Mouse (Mus musculus): ENCODE data around the gene Hbb-bs. TPM values are rescaled to one million over a fixed set of nuclear protein-coding genes. Genes with fewer than 3 reads are reported as not detected.
"Not testable (repeated sequence)": the region's sequence is repeated elsewhere in the genome, so short reads cannot be mapped to it uniquely, and the experiment has no call there.

Gene Hbb-bs
- polyA plus RNA-seq, 1 experiment from 2014 or later: 3,022 TPM

- 40% methylated on average over 1 of the region's 1 CpGs for WGBS
- H3K36me3 ChIP-seq: no peaks in the 10 kb centered on the region
These were observed 16.6 kb downstream of the Hbb-bs start for GRCm38 (mm10) chr7:103811223-103811845.

DNA sequence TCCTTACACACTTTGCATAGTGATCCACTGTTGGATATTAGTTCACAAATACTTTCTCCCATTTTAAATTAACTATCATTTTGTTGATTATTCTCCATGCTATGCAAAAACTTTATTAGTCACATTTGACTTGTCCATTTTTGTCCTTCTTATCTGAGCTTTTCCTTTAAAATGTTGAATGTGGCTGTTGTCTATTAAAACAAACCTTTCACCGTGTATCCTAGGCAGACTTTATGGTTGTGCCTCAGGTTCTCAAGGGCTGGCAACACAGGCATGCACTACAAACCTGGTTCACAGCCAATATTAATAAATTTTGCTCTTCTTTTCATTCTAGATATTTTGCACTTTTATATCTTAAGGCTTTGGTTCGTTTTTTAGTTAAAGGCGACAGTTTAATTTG, 17.1 kb downstream of the Hbb-bs start:
- no peak for ATAC-seq (ENCODE audit: insufficient number of reproducible peaks, low FRiP score)
- Histone ChIP-seq H3K36me3 (no peaks in the 10 kb centered on the region), H3K27me3 (replicated peaks) (no peaks in the 10 kb centered on the region), H3K4me2 (no peak overlapping the region), H3K9ac (no peak overlapping the region), H3K4me3 (no peak overlapping the region), H3K4me1 (replicated peaks) (no peaks in the 10 kb centered on the region; the same call in 1 of the 2 replicates), H3K9me3 (replicated peaks) (no peaks in the 10 kb centered on the region), H3K27ac (ENCODE audit: poor library complexity, severe bottlenecking) (no peak overlapping the region)
- WGBS: 70% methylated on average over 3 of the region's 3 CpGs

More at GRCm38 (mm10) chr7:103811223-103811845, 16.6 kb downstream of the Hbb-bs start:
- H3K27me3 ChIP-seq (replicated peaks): no peaks in the 10 kb centered on the region
- 0 out of 2 replicates have a peak, but pooled peaks have one; percentile 34 for ATAC-seq (ENCODE audit: insufficient number of reproducible peaks, low FRiP score)
- H3K9ac ChIP-seq: no peak overlapping the region
- H3K4me2 ChIP-seq: no peak overlapping the region
- no peaks in the 10 kb centered on the region for H3K9me3 ChIP-seq (replicated peaks)
- H3K27ac ChIP-seq (ENCODE audit: poor library complexity, severe bottlenecking): no peak overlapping the region; the same call in 1 of the 2 replicates
- H3K4me1 ChIP-seq (replicated peaks): no peaks in the 10 kb centered on the region; the same call in 1 of the 2 replicates
- no peak overlapping the region for H3K4me3 ChIP-seq

GRCm38 (mm10) chr7:103810296-103810695, 17.6 kb downstream of the Hbb-bs start:
- 84% methylated on average over 1 of the region's 1 CpGs for WGBS
- H3K27ac ChIP-seq (ENCODE audit: poor library complexity, severe bottlenecking): no peak overlapping the region
- H3K27me3 ChIP-seq (replicated peaks): no peaks in the 10 kb centered on the region
- H3K9me3 ChIP-seq (replicated peaks): no peaks in the 10 kb centered on the region
- H3K4me1 ChIP-seq (replicated peaks): no peaks in the 10 kb centered on the region; the same call in 1 of the 2 replicates
- no peak overlapping the region for H3K4me2 ChIP-seq
- no peaks in the 10 kb centered on the region for H3K36me3 ChIP-seq
- H3K9ac ChIP-seq: no peak overlapping the region
- no peak for ATAC-seq (ENCODE audit: insufficient number of reproducible peaks, low FRiP score)
- H3K4me3 ChIP-seq: no peak overlapping the region

GRCm38 (mm10) chr7:103809801-103810155, 18.1 kb downstream of the Hbb-bs start:
- no peak overlapping the region for H3K27ac ChIP-seq (ENCODE audit: poor library complexity, severe bottlenecking)
- 45% methylated on average over 1 of the region's 1 CpGs for WGBS
- H3K9ac ChIP-seq: no peak overlapping the region
- no peaks in the 10 kb centered on the region for H3K36me3 ChIP-seq
- no peaks in the 10 kb centered on the region; the same call in 1 of the 2 replicates for H3K4me1 ChIP-seq (replicated peaks)
- no peaks in the 10 kb centered on the region for H3K27me3 ChIP-seq (replicated peaks)
- H3K9me3 ChIP-seq (replicated peaks): no peaks in the 10 kb centered on the region
- no peak overlapping the region for H3K4me3 ChIP-seq
- H3K4me2 ChIP-seq: peak overlapping the region; percentile 4; the same call in 1 of the 2 replicates
- no peak for ATAC-seq (ENCODE audit: insufficient number of reproducible peaks, low FRiP score)

DNA sequence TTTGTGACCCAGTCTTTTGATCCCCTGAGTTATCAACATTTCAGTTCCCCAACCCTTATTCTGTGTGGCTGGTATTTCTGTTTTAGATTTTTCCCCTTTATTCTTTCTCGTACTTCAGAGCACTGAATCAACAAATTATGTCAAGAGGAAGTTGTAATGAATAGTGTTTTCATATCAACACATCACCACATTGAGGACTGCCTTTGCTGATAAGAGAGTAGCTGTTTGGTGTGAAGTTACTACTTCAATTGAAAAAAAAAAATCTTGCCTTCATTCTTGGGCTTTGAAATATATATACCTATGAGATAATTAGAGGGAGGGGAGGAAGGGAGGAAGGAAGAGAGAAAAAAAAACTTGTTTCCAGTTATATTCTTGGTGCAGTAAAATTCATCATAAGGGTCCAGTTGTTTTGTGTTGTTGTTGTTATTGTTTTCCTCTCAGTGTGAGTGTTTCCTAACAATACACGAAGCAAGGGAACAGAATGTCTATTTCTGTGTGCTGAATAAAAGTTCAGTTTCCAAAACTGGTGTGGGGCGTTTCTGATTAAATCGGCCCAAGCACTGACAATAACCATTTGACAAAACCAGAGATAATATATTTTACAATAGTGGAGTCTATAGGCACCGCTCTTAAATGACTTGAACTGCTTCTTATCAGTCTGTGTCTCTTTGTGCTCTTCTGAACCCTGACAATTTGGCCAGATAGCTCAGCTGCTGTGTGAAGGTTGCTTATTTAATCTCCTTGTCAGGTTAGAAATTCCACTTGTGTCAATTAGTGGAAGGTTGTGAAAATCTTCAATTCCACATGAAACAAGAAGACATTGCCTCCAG, 18.7 kb downstream of the Hbb-bs start:
- Histone ChIP-seq H3K36me3 (no peaks in the 10 kb centered on the region), H3K4me3 (no peak overlapping the region), H3K27me3 (replicated peaks) (no peaks in the 10 kb centered on the region), H3K9me3 (replicated peaks) (no peaks in the 10 kb centered on the region), H3K9ac (no peak overlapping the region), H3K27ac (ENCODE audit: poor library complexity, severe bottlenecking) (no peak overlapping the region), H3K4me1 (replicated peaks) (no peaks in the 10 kb centered on the region; the same call in 1 of the 2 replicates), H3K4me2 (peak overlapping the region; percentile 4; the same call in 1 of the 2 replicates)
- 20% methylated on average over 5 of the region's 5 CpGs for WGBS
- no peak for ATAC-seq (ENCODE audit: insufficient number of reproducible peaks, low FRiP score)

GRCm38 (mm10) chr7:103808120-103808519, 19.8 kb downstream of the Hbb-bs start:
- not testable (repeated sequence) for H3K27me3 ChIP-seq (replicated peaks); H3K4me1 ChIP-seq (replicated peaks); H3K4me2 ChIP-seq; H3K9ac ChIP-seq; H3K4me3 ChIP-seq; H3K9me3 ChIP-seq (replicated peaks); H3K27ac ChIP-seq (ENCODE audit: poor library complexity, severe bottlenecking); ATAC-seq (ENCODE audit: insufficient number of reproducible peaks, low FRiP score); H3K36me3 ChIP-seq
- 67% methylated on average over 2 of the region's 2 CpGs for WGBS

GRCm38 (mm10) chr7:103806856-103807255, 21.0 kb downstream of the Hbb-bs start:
- no peak for ATAC-seq (ENCODE audit: insufficient number of reproducible peaks, low FRiP score)
- Histone ChIP-seq H3K9ac (no peak overlapping the region), H3K36me3 (no peaks in the 10 kb centered on the region), H3K27ac (ENCODE audit: poor library complexity, severe bottlenecking) (no peak overlapping the region), H3K4me2 (no peak overlapping the region), H3K9me3 (replicated peaks) (no peaks in the 10 kb centered on the region), H3K27me3 (replicated peaks) (no peaks in the 10 kb centered on the region), H3K4me3 (no peak overlapping the region), H3K4me1 (replicated peaks) (no peaks in the 10 kb centered on the region; the same call in 1 of the 2 replicates)
- WGBS: 76% methylated on average over 1 of the region's 1 CpGs

DNA sequence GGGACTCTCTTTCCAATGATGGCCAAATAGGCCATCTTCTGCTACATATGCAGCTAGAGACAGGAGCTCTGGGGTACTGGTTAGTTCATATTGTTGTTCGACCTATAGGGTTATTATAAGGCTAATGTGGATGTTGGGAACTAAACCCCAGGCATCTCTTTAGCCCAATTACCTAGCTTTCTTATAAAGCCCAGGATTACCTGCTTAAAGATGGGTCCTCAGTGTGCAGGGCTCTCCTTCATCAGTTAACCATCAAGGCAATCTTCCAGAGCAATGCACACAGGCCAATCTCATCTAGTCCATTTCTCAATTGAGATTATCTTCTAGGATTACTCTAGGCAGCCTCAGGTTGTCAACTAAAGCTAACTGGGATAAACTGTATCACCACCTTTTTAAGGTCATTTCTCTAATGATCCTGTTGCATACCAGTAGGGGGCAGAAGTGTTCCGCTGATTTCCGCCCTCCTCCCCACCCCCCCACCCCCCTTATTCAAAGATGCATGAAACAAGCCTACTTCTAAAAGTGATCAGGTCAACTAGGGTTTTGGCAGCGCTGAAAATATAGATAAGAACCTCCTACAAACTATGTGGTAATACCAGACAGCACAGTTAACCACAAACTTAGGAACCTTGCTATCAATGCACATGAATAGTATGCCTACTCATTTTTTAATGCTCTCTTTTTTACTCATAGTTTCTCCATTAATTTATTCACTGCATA, 35.1 kb downstream of the Hbb-bs start:
- Histone ChIP-seq H3K27me3 (replicated peaks) (no peaks in the 10 kb centered on the region), H3K36me3 (no peaks in the 10 kb centered on the region), H3K9ac (no peak overlapping the region), H3K4me2 (no peak overlapping the region), H3K27ac (ENCODE audit: poor library complexity, severe bottlenecking) (no peak overlapping the region), H3K4me3 (no peak overlapping the region), H3K9me3 (replicated peaks) (peaks cover 3% of the 10 kb centered on the region; the same call in 1 of the 2 replicates), H3K4me1 (replicated peaks) (no peaks in the 10 kb centered on the region)
- WGBS: 19% methylated on average over 4 of the region's 4 CpGs
- ATAC-seq (ENCODE audit: insufficient number of reproducible peaks, low FRiP score): peak; percentile 53; the same call in 1 of the 2 replicates

DNA sequence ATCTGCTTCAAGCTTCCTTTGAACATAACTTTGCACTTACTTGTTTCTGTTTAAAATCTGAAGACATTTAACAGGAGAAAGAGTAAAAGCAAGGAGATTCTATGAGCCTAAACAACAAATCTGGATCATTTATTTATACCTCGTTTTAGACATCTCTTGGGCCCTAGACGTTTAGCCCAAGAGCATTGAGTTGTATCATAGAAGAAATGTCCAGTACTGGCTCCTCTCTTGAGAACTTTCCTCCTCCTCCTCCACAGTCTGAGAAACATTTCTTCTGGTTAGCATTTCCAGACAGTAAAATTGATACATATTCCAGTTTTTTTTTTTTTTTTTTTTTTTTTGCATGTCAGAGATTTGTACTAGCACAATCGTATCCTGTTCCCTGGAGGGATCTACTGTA, 36.2 kb downstream of the Hbb-bs start, which contains the start of gene Olfr67:
Gene Olfr67 (minus strand): TSS at position 101 of the 400 bp plus-strand sequence.
- H3K4me2 ChIP-seq: no peak within 1 kb of the TSS
- H3K36me3 ChIP-seq: no peaks in the 10 kb centered on the region
- H3K9me3 ChIP-seq (replicated peaks): peaks cover 3% of the 10 kb centered on the region; the same call in 1 of the 2 replicates
- no peak within 1 kb of the TSS for H3K4me3 ChIP-seq
- H3K27ac ChIP-seq (ENCODE audit: poor library complexity, severe bottlenecking): no peak within 1 kb of the TSS
- WGBS: 62% methylated on average over 3 of the region's 3 CpGs
- H3K27me3 ChIP-seq (replicated peaks): no peaks in the 10 kb centered on the region
- no peak for ATAC-seq (ENCODE audit: insufficient number of reproducible peaks, low FRiP score)
- no peak within 1 kb of the TSS for H3K9ac ChIP-seq
- no peaks in the 10 kb centered on the region for H3K4me1 ChIP-seq (replicated peaks)

- Histone ChIP-seq H3K4me3 (no peak within 1 kb of the TSS), H3K36me3 (no peaks in the 10 kb centered on the region), H3K9me3 (replicated peaks) (no peaks in the 10 kb centered on the region), H3K27me3 (replicated peaks) (no peaks in the 10 kb centered on the region), H3K4me2 (no peak within 1 kb of the TSS), H3K9ac (no peak within 1 kb of the TSS), H3K4me1 (replicated peaks) (no peaks in the 10 kb centered on the region), H3K27ac (ENCODE audit: poor library complexity, severe bottlenecking) (no peak within 1 kb of the TSS)
- 79% methylated on average over 3 of the region's 3 CpGs for WGBS
- no peak for ATAC-seq (ENCODE audit: insufficient number of reproducible peaks, low FRiP score)
These were observed 48.3 kb downstream of the Hbb-bs start, which contains the start of gene Olfr68 for GRCm38 (mm10) chr7:103779598-103779997. Gene Olfr68 (minus strand): TSS chr7:103779698.

DNA sequence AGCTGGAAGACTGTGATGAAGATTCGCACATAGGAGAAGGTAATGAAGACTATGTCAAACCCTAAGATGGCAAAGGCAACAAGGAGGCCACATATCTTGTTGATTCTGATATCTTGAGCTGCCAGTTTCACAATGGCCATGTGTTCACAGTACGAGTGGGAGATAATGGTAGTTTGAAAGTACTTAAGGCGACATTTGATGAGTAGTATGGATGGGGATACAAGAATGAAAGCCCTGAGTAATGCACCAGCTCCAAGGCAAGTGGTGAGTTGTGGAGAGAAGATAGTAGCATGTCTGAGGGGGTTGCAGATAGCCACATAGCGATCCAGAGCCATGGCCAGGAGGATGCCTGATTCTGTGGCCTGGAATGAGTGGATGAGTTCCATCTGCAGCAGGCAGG, 50.2 kb downstream of the Hbb-bs start:
- H3K9ac ChIP-seq; H3K27me3 ChIP-seq (replicated peaks); ATAC-seq (ENCODE audit: insufficient number of reproducible peaks, low FRiP score); H3K36me3 ChIP-seq; H3K4me2 ChIP-seq; H3K27ac ChIP-seq (ENCODE audit: poor library complexity, severe bottlenecking); H3K9me3 ChIP-seq (replicated peaks); H3K4me3 ChIP-seq; H3K4me1 ChIP-seq (replicated peaks): not testable (repeated sequence)
- WGBS: 51% methylated on average over 4 of the region's 4 CpGs
